Mouse (Mus musculus): ENCODE measurements around the gene Gnb3.
"Not testable (repeated sequence)": the region's sequence is repeated elsewhere in the genome, so short reads cannot be mapped to it uniquely, and the experiment has no call there.

Gene Gnb3

DNA sequence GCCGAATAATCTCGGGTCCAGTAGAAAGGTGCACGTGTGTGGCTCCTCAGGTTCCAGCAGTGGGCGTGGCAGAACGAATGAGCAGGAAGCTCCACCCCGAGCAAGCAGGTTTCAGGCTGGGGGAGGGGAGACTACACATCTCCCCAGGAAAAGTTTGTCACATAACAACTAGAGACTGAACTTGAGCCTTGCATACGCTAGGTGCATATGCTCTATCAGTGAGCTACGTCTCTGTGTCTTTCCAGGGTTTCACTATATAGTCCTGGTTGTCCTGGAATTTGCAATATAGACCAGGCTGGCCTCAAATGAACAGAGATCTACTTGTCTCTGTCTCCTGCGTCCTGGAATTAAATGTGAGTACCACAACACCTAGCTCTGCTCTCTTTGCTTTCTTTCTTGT, 37.7 kb downstream of the Gnb3 start:
- DNase-seq (ENCODE audit: low spot score): not testable (repeated sequence)

- DNase-seq (ENCODE audit: low spot score): no peak
Observed at GRCm38 (mm10) chr6:124796200-124796599, 43.9 kb downstream of the Gnb3 start.

GRCm38 (mm10) chr6:124795781-124796180, 44.3 kb downstream of the Gnb3 start:
- DNase-seq (ENCODE audit: low spot score): no peak

DNA sequence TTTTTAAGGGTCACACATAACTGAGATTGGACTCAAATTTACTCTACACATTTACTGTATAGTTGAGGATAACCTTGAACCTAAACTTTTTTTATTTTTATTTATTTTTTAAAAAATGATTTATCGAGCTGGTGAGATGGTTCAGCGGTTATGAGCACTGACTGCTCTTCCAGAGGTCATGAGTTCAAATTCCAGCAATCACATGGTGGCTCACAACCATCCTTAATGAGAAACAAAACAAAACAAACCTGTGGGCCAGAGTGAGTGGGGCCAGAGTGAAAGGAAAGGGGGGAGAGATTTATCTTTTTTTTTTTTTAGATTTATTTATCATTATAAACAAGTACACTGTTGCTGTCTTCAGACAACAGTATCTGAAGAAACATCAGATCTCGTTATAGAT, 48.2 kb downstream of the Gnb3 start:
- no peak for DNase-seq (ENCODE audit: low spot score)

- DNase-seq (ENCODE audit: low spot score): no peak
Observed at GRCm38 (mm10) chr6:124790121-124790520, 50.0 kb downstream of the Gnb3 start.

- DNase-seq (ENCODE audit: low spot score): no peak
Observed at GRCm38 (mm10) chr6:124789519-124789918, 50.6 kb downstream of the Gnb3 start.

GRCm38 (mm10) chr6:124787722-124788121, 52.4 kb downstream of the Gnb3 start:
- DNase-seq (ENCODE audit: low spot score): no peak

DNA sequence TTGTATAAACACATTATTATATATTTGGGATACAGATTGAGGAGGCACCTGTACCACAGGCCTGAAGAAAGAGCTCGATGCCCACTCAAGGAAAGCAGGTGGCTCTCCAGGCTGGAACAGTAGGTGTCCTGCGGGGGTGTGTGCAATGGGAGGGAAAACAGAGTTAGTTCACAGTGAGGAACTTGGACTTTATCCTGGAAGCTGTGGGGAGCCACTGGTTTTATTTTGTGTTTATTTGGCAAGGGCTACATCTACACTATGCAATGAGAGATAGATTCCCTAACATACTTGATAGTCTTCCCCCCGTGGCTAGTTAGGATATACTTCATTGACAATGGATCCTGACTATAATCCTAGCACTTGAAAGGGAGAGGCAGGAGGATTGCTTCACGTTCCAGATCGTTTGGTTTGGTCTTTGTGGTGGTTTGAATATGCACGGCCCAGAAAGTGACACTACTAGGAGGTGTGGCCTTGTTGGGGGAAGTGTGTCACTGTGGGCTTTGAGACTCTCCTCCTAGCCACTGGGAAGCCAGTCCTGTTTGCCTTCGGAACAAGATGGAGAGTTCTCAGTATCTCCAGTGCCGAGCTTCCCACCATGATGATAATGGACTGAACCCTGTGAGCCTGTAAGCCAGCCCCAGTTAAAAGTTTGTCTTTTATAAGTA, 53.2 kb downstream of the Gnb3 start:
- DNase-seq (ENCODE audit: low spot score): no peak
